Mouse (Mus musculus): Measurements from ENCODE around the gene Entpd7.

- TF ChIP-seq CTCF (IDR thresholded peaks at IDR 0.05; ENCODE audit: control insufficient read depth, insufficient read depth, low read length): no peak
- TF ChIP-seq POLR2A (IDR thresholded peaks at IDR 0.05; ENCODE audit: borderline replicate concordance, control insufficient read depth, low read depth, low read length): no peak
Measured at GRCm38 (mm10) chr19:43726510-43727146, 37.2 kb downstream of the Entpd7 start.
